In genomic region chrX:11254062-11254461, GRCm38 (mm10) we compare ENCODE assay signal across 8 mouse cellular contexts. TPM values are rescaled to one million over a fixed set of nuclear protein-coding genes. Genes with fewer than 3 reads are reported as not detected.
A peak's percentile ranks its signal among the peaks of the same experiment; 100 is the strongest.
DNase-seq lines count a peak whose midpoint lies in the region; ATAC-seq lines count a peak whose summit lies in the region.
"Had no signal": no experiment of that assay in that cellular context is flagged by ENCODE, and none has a peak within 500 bp of the region (broad histone marks: within the 10 kb centered on the region; RNA-seq: fewer than 3 reads in every experiment).

No protein-coding gene starts in this region.

- ATAC-seq in frontal cortex, adult (ENCODE audit: low TSS enrichment): peak; percentile 99

- peak; percentile 28 for DNase-seq in layer of hippocampus, adult 11-12 months (ENCODE audit: low spot score)
- DNase-seq in layer of hippocampus, adult 9-10 months (ENCODE audit: low spot score): no peak
- DNase-seq in left cerebral cortex, adult 8-10 months (ENCODE audit: low spot score in 2 of 2): peak; percentile 13 to 75
- peak; percentile 79 for DNase-seq in telencephalon, adult 2 months (ENCODE audit: low read depth, low spot score)
- DNase-seq in ovary, postnatal 36 days (ENCODE audit: low spot score): no peak
- DNase-seq in gastrocnemius, postnatal 25 days: no peak
- DNase-seq: thymus, postnatal 14 days had no signal

RNA-seq across cellular contexts. Expression of gene H2al1a, which starts 45.0 kb away (rescaled TPM):
- not detected for total RNA-seq in left cerebral cortex, adult 8-10 months (2022)
- not detected for total RNA-seq in gastrocnemius, postnatal 25 days (2021)

RNA-seq across cellular contexts. Expression of gene H2al1b, which starts 48.2 kb away (rescaled TPM):
- not detected for total RNA-seq in left cerebral cortex, adult 8-10 months (2022)
- not detected for total RNA-seq in gastrocnemius, postnatal 25 days (2021)

RNA-seq across cellular contexts. Expression of gene H2al1c, which starts 51.4 kb away (rescaled TPM):
- total RNA-seq in left cerebral cortex, adult 8-10 months (2022): not detected
- total RNA-seq in gastrocnemius, postnatal 25 days (2021): not detected

RNA-seq across cellular contexts. Expression of gene H2al1d, which starts 54.6 kb away (rescaled TPM):
- not detected for total RNA-seq in left cerebral cortex, adult 8-10 months (2022)
- total RNA-seq in gastrocnemius, postnatal 25 days (2021): not detected

RNA-seq across cellular contexts. Expression of gene H2al1e, which starts 57.7 kb away (rescaled TPM):
- under 1 TPM in 1 of 4 experiments, not detected in 3; 0.78 TPM for total RNA-seq in left cerebral cortex, adult 8-10 months (2022)
- total RNA-seq in gastrocnemius, postnatal 25 days (2021): not detected

Comparison
In these comparisons a context has a peak if more than half of its experiments do, and no peak if none do; other contexts are left out.
1. DNase-seq: peak in layer of hippocampus, adult 11-12 months (single experiment), left cerebral cortex, adult 8-10 months (2 of 2) and telencephalon, adult 2 months (single experiment); none in layer of hippocampus, adult 9-10 months (single experiment), ovary, postnatal 36 days (single experiment) and gastrocnemius, postnatal 25 days (single experiment).